Mouse (Mus musculus) heart, postnatal 0 days (tissue): ENCODE measurements around the gene Casq2. TPM values are rescaled to one million over a fixed set of nuclear protein-coding genes. Genes with fewer than 3 reads are reported as not detected.
A peak's percentile ranks its signal among the peaks of the same experiment; 100 is the strongest.

Source experiments
- ATAC-seq: fragments of 200-750 bp; cut with Nextera tagmentation; 2 replicates; pipeline ENCODE4 v1.8.0; 2017; ENCODE audit warnings: low read depth, moderate number of reproducible peaks, moderate library complexity; ENCODE audit not compliant: insufficient read depth
- DNase-seq: peaks from one replicate; pipeline ENCODE4 v3.0.0-alpha.2; 2016; ENCODE audit warnings: low spot score
- H3K27ac ChIP-seq: fragments of 300-500 bp; sonication (generic); 2 replicates; pipeline ENCODE4 v1.5.1; 2014; ENCODE audit warnings: low read depth, mild to moderate bottlenecking
- H3K27me3 ChIP-seq: fragments of 300-500 bp; sonication (generic); 2 replicates; pipeline ENCODE4 v1.6.1; 2014; ENCODE audit warnings: low read length, mixed read lengths; ENCODE audit not compliant: control insufficient read depth, insufficient read depth
- H3K36me3 ChIP-seq: fragments of 300-500 bp; sonication (generic); replicated peaks from 2 replicates; pipeline ENCODE4 v1.6.1; 2014; ENCODE audit warnings: low read length, mixed read lengths; ENCODE audit not compliant: control insufficient read depth, insufficient read depth
- H3K4me1 ChIP-seq: fragments of 300-500 bp; sonication (generic); 2 replicates; pipeline ENCODE4 v1.6.1; 2014; ENCODE audit warnings: antibody characterized with exemption; ENCODE audit not compliant: control insufficient read depth, insufficient read depth
- H3K4me2 ChIP-seq: fragments of 300-500 bp; sonication (generic); 2 replicates; pipeline ENCODE4 v1.6.1; 2014; ENCODE audit warnings: low read depth, mild to moderate bottlenecking, low read length, moderate library complexity
- H3K4me3 ChIP-seq: fragments of 300-500 bp; sonication (generic); 2 replicates; pipeline ENCODE4 v1.5.1; 2014; ENCODE audit warnings: low read depth, low read length
- H3K9ac ChIP-seq: fragments of 300-500 bp; sonication (generic); replicated peaks from 2 replicates; pipeline ENCODE4 v1.6.1; 2014; ENCODE audit warnings: low read depth, low read length, mixed read lengths
- H3K9me3 ChIP-seq: fragments of 300-500 bp; sonication (generic); replicated peaks from 2 replicates; pipeline ENCODE4 v1.6.1; 2016; ENCODE audit warnings: low read length; ENCODE audit not compliant: control insufficient read depth
- CTCF ChIP-seq: IDR thresholded peaks from 2 replicates; pipeline ENCODE4 v1.5.1; 2016; ENCODE audit warnings: antibody characterized with exemption, control low read depth, low read depth
- EP300 ChIP-seq: IDR thresholded peaks from 2 replicates; pipeline ENCODE4 v1.6.1; 2016; ENCODE audit warnings: antibody characterized with exemption, low read depth
- WGBS: fragments of 180-500 bp; shearing (Covaris S2); extraction: QIAGEN DNeasy Blood & Tissue Kit; methylation state at CpG from one replicate; pipeline ENCODE4 v1.1.7; 2014; 5-methylcytosine and 5-hydroxymethylcytosine counted together
- polyA plus RNA-seq: library from polyadenylated mRNA; unstranded; fragments of >200 nt; fragmentation: Nextera tagmentation; extraction: Ambion mirVana; gene quantifications from 2 replicates; pipeline ENCODE4 v1.2.1, GENCODE M21; 2015
- total RNA-seq: library from RNA; depleted of rRNA; stranded (reverse); fragments of >200 nt; gene quantifications from 2 replicates; pipeline ENCODE4 v1.2.3, GENCODE M21; 2014; ENCODE audit warnings: low replicate concordance

Casq2 gene
- total and polyA plus RNA-seq, 2 experiments from 2014 or later = 836 to 872 TPM

- Histone ChIP-seq H3K27me3 (no peaks in the 10 kb centered on the region), H3K9me3 (no peaks in the 10 kb centered on the region), H3K9ac (no peak overlapping the region), H3K4me3 (no peak overlapping the region), H3K4me1 (peaks cover 16% of the 10 kb centered on the region; the same call in 1 of the 2 replicates), H3K27ac (no peak overlapping the region), H3K36me3 (no peaks in the 10 kb centered on the region), H3K4me2 (no peak overlapping the region)
- TF ChIP-seq EP300 (no peak), CTCF (no peak)
- WGBS = 95% methylated on average over 2 of the region's 2 CpGs
- no peak for ATAC-seq
- no peak for DNase-seq
These were observed 18.4 kb upstream of the Casq2 start for GRCm38 (mm10) chr3:102067861-102068260.

- DNase-seq = peak; percentile 36
- peak overlapping the region; percentile 74 for H3K27ac ChIP-seq
- H3K4me2 ChIP-seq = peak overlapping the region; percentile 27
- H3K36me3 ChIP-seq = no peaks in the 10 kb centered on the region
- no peaks in the 10 kb centered on the region for H3K27me3 ChIP-seq
- peaks cover 7% of the 10 kb centered on the region; the same call in 1 of the 2 replicates for H3K4me1 ChIP-seq
- no peak overlapping the region for H3K9ac ChIP-seq
- H3K9me3 ChIP-seq = no peaks in the 10 kb centered on the region
- 18% methylated on average over 4 of the region's 4 CpGs for WGBS
- H3K4me3 ChIP-seq = no peak overlapping the region
- ATAC-seq = peak; percentile 60
- TF ChIP-seq CTCF (no peak), EP300 (peak; percentile 28; the same call in 1 of the 2 replicates)
These were observed 17.0 kb upstream of the Casq2 start for GRCm38 (mm10) chr3:102069260-102069659.

- no peak for DNase-seq
- Histone ChIP-seq H3K9ac (no peak overlapping the region), H3K27me3 (no peaks in the 10 kb centered on the region), H3K36me3 (no peaks in the 10 kb centered on the region), H3K4me3 (no peak overlapping the region), H3K27ac (peak overlapping the region; percentile 74), H3K9me3 (no peaks in the 10 kb centered on the region), H3K4me1 (peaks cover 7% of the 10 kb centered on the region; the same call in 1 of the 2 replicates), H3K4me2 (peak overlapping the region; percentile 27; the same call in 1 of the 2 replicates)
- 44% methylated on average over 5 of the region's 5 CpGs for WGBS
- ATAC-seq = peak; percentile 65
- TF ChIP-seq CTCF = no peak
- TF ChIP-seq EP300 = no peak
These were observed 16.5 kb upstream of the Casq2 start for GRCm38 (mm10) chr3:102069686-102070085.

GRCm38 (mm10) chr3:102070360-102070759, 15.9 kb upstream of the Casq2 start:
- Histone ChIP-seq H3K27ac (peak overlapping the region; percentile 74; the same call in 1 of the 2 replicates), H3K9ac (no peak overlapping the region), H3K4me2 (no peak overlapping the region), H3K4me3 (no peak overlapping the region), H3K36me3 (no peaks in the 10 kb centered on the region), H3K27me3 (no peaks in the 10 kb centered on the region), H3K9me3 (no peaks in the 10 kb centered on the region), H3K4me1 (peaks cover 7% of the 10 kb centered on the region; the same call in 1 of the 2 replicates)
- WGBS = 88% methylated on average over 7 of the region's 7 CpGs
- ATAC-seq = 0 out of 2 replicates have a peak, but pooled peaks have one; percentile 24
- no peak for TF ChIP-seq CTCF
- TF ChIP-seq EP300 = no peak
- no peak for DNase-seq

- 90% methylated on average over 3 of the region's 3 CpGs for WGBS
- DNase-seq = no peak
- H3K4me1 ChIP-seq = peaks cover 7% of the 10 kb centered on the region; the same call in 1 of the 2 replicates
These were observed 15.2 kb upstream of the Casq2 start for GRCm38 (mm10) chr3:102071016-102071415.

GRCm38 (mm10) chr3:102079413-102079812, 6.8 kb upstream of the Casq2 start:
- H3K4me3 ChIP-seq = no peak overlapping the region
- no peaks in the 10 kb centered on the region for H3K36me3 ChIP-seq
- 87% methylated on average over 2 of the region's 2 CpGs for WGBS
- no peak for TF ChIP-seq EP300
- no peak for TF ChIP-seq CTCF
- no peak overlapping the region for H3K4me2 ChIP-seq
- no peaks in the 10 kb centered on the region for H3K27me3 ChIP-seq
- ATAC-seq = no peak
- H3K27ac ChIP-seq = no peak overlapping the region
- peaks cover 11% of the 10 kb centered on the region; the same call in 1 of the 2 replicates for H3K4me1 ChIP-seq
- no peak for DNase-seq
- no peaks in the 10 kb centered on the region for H3K9me3 ChIP-seq
- H3K9ac ChIP-seq = no peak overlapping the region

More at GRCm38 (mm10) chr3:102071016-102071415, 15.2 kb upstream of the Casq2 start:
- no peak overlapping the region for H3K9ac ChIP-seq
- no peaks in the 10 kb centered on the region for H3K9me3 ChIP-seq
- no peaks in the 10 kb centered on the region for H3K36me3 ChIP-seq
- TF ChIP-seq CTCF = no peak
- no peak for TF ChIP-seq EP300
- no peaks in the 10 kb centered on the region for H3K27me3 ChIP-seq
- no peak for ATAC-seq
- H3K4me2 ChIP-seq = no peak overlapping the region
- no peak overlapping the region for H3K27ac ChIP-seq
- H3K4me3 ChIP-seq = no peak overlapping the region
